Mouse (Mus musculus): ENCODE measurements around the gene Efnb1.

Efnb1 gene

DNA sequence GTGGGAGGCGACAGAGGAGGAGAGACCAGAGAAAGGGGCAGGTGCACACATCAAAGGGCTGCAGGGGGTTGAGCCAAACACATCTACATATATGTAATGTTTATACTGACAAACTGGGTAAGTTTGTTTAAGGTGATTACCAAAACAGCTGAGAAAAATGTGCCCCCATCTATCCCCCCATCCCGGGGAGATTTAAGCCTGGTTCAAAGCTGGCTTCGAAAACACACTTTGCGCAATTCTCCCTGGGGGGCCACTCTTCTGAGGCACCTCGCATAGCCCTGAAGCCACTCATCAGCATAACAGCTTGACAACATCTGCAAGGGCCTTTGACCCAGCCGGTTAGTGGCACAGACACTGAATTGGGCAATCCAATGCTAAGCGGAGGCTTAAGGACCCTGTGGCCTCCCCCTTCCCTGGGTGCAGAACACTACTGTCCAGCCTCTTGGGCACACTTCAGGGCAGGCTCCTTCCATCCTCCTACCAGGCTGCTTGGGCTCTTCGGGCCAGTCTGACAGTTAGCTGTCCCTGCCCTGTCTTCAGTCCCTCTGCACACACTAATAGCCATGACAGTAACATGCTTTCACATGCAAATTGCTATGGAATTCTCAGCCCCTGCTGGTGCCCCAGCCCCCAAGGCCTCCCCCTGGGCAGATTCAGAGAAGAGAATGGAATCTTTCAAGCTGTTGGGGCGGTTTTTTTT is 16.8 kb downstream of the Efnb1 start:
- intact Hi-C loops (cut with DNase I) = no loop called here

DNA sequence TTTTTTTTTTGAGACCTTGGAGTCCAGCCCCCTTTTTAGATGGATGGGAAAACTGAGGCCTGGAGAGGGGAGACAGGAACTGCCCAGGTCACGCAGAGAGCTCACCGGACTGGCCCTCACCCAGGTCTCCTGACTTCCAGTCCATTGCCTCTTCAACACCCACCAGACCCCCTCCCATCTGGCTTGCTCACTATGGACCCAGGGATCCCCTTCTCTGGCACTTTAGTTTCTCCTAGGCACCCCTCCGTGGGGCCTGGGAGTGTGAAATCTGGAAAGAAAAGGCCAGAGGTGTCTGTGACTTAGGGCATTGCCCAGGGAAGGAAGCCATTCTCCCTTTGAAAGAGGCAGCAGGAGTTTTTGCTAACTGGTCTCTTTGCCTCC is 17.3 kb downstream of the Efnb1 start:
- intact Hi-C loops (cut with DNase I) = no loop called here

DNA sequence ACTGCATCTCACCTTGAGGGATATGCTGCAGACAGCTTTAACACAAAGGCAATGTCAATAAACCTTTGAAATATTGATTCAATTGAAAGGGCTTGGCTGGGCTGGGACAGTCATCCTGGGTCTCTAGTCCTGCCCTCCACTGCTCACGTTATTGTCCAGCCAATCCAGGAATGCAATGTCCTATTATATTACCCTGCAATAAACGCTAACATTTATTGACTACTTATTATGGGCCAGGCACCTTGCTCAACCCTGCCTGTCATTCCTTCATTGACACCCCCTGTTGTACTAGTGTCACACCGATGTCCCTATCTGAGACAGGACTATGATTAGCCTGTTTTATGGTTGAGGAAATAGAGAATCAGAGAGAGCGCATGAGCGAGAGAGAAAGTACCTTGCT is 18.4 kb downstream of the Efnb1 start:
- intact Hi-C loops (cut with DNase I) = no loop called here

DNA sequence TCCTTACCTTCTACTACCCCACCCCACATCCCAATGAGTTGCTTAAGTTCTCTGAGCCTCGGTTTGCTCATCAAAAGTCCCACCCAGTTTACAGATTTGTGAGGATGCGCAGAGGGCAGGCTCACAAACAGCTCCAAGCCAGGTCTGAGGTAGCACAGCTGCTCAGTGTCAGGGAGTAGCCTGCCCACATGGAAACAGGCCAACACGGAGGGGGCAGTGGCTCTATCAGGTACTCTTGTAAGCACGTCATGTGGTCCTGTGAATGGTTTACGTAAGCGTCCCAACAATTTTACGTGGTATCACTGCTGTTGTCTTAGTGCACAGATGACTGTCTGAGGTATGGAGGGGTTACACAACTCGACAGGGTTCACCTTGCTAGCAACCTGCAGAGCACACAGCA is 23.1 kb downstream of the Efnb1 start:
- intact Hi-C loops (cut with DNase I) = no loop called here

DNA sequence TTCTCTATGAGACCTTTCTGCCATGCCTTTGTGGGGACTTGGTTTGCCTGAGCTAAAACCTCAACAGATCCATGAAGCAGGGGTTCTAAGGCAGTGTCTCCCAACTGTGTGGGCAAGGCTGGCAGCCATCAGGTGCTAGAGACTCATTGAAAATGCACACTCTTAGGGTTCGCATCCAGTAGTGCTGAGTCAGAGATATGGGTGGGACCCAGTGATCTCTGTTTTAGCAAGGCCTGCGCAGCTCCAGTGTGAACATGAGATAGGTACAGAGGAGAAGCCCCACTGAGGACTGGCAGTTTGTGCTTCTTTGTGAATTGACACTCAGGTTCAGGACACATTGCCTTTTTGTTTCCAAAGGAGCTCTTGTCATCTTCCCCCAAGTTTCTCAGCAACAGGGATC is 28.2 kb downstream of the Efnb1 start:
- intact Hi-C loops (cut with DNase I) = no loop called here

DNA sequence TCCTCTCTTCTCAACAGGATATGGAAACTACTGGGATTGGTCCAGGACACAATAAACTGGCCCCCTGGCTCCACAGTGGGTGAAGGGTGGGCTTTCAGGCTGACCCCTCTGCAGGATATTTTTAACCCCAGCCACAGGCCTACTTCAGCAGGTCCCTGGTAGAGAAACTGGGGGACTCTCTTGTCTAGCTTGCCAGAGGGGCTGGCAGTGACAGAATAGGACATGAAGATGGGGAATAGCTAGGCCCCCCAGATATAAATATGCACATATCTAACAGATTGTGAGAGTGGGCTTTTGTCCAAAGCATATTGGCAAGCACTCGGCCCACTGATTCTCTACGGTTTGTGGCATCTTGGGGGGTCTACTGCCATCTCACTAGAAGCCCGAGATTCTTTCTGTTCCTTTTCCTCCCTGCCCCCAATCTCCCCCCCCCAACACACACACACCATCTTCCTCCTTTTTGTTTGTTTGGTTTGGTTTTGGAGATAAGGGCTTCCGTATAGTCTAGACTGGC is 29.0 kb downstream of the Efnb1 start:
- intact Hi-C loops (cut with DNase I) = no loop called here

DNA sequence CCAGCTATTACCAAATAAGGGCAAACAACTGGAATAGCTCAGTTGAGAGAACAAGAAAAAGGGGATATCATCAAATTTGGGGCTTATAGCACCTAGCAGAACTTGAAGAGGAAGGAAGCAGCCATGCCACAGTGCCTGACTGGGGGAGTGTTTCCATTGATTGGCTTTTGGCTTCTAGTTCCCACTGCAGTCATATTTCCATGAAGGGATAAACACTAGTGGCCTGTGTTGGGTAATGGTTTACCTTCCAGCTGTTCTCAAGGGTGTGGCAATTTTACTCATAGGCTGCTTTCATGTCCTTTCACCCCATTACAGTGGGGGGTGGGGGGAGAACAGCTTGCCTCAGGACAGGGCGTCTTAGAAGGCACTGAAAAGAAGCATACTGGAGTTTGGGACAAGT is 31.1 kb downstream of the Efnb1 start:
- intact Hi-C loops (cut with DNase I) = no loop called here

DNA sequence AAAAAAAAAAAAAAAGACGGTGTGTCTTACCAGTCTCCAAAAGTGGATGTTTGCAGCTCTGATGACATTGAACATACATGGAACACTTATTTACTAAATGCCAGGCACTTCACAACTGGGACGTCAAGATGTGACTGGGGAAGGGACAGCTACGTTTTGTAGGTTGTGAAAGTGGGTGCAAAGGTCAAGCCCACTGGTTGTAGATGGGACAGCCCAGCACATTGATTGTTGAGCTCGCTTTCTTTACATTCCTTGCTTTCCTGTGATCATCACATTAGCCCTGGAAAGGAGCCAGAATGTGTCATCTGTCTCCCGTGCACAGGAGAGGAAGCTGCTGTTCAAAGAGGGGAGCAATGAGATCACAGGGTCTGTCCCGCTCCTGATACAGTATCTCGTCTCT is 31.6 kb downstream of the Efnb1 start:
- intact Hi-C loops (cut with DNase I) = no loop called here

DNA sequence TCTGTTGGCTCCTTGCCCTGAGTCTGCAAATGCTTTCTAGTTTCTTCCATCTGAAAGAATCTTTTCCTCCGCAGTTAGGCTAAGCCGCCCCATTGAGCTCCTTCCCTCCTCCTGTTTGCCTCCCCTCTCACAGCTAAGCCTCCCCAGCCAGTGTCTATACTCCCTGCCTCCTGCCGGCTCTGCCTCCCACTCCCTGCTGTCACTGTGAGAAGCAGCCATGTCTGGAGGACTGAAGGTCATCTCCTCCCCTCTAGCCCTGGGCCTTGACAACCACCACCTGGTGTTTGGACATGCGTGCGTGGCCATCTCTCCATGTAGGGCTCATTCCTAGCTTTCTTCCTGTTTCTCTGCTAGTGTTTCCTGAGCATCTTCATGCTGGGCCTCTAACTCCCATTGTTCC is 36.4 kb downstream of the Efnb1 start:
- intact Hi-C loops (cut with DNase I) = no loop called here

DNA sequence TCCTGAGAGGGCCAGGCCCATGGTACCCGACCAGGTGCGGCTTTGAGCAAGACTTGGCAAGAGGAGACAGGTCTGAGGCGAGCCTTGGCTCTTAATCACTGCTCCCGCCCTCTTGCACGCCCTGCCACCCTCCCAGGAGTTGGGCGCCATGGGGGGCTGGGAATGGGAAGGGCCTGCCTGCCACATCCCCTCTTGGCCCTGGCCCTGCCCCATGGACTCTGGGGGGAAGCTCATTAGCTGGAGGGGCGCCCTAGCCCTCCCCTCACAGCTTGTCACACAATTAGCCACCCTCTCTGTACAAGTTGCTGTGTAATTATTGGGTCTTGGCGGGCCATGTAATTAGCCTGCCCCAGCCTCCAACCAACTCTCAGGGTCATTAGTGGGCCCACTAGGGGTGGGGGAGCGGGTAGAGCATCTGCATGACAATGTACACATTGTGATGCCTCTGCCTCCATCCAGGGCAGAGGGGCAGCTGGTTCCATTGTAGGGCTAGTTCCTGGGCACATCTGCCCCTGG is 49.2 kb downstream of the Efnb1 start:
- intact Hi-C loops (cut with DNase I) = no loop called here

DNA sequence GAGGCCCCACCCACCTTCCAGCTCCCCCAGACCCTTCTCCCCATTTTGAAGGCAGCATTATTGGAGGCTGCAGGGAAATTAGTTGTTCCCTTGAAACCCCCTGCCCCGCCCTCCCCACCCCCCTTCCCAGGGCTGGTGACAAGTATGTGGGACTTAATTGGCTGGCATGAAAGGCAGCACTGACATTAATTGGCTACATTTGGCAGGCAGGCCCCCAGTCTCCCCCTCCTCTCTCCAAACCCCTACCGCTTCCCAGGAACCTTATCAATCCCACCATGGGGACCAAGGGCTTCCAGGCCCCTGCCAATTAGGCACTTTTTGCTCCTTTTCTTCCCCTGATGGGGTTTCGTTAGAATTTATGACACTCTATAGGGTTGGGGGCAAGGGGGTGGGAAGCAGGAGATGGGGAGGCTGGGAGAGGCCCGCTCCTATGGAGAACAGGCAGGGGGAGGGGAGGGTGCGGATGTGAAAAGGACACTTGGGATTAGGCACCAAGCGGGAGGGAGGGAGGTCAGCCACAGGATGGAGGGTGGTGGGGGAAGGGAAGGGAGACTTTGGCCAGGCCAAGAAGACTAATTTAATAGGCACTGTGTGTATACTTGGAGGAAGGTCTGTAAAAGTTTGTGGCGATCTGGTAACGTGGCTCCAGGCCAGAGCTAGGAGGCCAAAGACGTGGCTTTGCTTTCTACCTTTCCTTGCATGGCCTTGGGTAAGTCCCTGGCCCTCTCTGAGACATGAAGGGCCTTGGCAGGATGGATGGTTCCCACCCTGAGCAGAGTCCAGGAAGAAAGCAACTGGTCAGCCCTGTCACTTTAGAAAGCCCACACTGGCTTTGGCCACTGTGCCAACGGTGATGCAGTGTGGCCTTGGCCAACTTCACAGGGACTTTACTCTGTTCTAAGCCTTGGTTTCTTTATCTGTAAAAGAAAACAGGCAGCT is 50.8 kb downstream of the Efnb1 start:
- intact Hi-C loops (cut with DNase I) = no loop called here

DNA sequence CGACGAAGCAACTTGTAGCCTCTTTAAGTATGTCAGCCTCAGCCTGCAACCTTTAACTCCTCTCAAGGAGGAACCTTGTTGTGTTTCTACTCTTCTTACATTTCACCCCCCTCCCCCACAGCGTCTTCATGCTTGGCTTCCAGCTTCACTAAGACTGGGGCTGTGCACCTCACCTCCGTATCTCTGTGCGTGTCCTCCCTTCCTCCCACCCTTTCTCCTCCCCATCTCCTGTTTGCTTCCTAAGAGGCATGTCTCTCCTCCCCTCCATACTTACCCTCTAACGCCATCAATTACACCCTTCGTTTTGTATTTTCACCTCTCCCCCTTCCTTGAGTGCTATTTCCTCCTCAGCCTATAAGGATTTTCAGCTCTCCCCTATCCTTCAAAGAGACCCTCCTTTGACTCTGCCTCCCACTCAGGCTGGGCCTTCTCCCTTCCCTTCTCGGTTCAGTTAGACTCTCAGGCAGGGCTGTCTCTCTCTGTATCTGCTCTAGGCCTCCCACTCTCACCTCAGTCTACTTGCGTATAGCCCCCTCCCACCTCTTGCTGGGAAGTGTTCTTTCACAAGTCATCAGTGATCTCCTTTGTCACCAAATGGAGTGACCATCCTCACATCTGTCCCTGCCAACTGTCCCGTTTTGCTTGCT is 55.6 kb downstream of the Efnb1 start:
- intact Hi-C loops (cut with DNase I) = no loop called here

DNA sequence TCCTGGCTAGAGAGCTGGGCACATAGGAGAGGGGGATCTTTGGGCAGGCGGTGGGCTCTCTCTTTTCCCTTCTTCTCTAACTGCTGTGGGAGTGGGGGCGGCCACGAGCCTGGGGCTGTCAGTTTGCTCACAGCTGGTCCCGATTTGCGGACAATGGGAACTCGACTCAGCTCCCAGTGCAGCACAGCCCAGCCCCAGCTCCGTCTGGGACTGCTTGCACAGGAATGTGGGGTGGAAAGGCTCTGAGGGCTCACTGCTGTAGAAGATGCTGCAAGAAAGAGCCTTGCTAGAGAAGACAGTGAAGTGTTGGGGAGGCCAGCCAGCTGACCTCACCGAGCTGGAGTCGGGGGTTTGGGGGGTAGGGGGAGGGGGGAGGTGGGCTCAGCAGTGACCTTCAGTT is 61.0 kb downstream of the Efnb1 start:
- intact Hi-C loops (cut with DNase I) = loop anchor here (5.0 kb wide), 1 partner anchor 60 kb away; the partner anchor contains the start of gene Efnb1

DNA sequence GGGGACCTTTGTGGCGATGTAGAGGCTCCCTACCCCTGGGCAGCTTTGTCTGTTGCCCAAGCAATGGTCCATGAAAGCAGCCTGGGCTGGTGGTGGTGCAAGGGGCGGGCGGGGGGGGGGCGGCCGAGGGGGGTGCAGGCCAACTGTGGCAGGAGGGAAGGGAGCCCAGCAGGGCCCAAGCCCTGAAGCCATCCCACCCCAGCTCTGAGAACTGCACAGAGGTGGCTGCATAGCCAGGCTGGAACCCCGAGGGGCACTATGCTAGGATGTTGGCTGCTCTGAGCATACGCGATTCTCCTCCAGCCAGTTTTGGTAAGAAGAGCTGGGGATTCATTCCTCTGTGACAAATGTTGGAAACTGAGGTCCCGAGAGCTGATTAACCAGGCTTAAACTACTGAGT is 62.6 kb downstream of the Efnb1 start:
- intact Hi-C loops (cut with DNase I) = loop anchor here (5.0 kb wide), 1 partner anchor 61 kb away; the partner anchor contains the start of gene Efnb1

All from adrenal gland (tissue).